Mouse (Mus musculus) MEL (cell line): ENCODE results near the gene Trim58. TPM values are rescaled to one million over a fixed set of nuclear protein-coding genes. Genes with fewer than 3 reads are reported as not detected.

Experiments
- DNase-seq: peaks from one replicate; pipeline ENCODE4 v3.0.0; 2011; ENCODE audit warnings: low read depth, low spot score
- H3K27ac ChIP-seq: 2 replicates; pipeline ENCODE4 v1.5.1; 2012; ENCODE audit warnings: low read depth, mild to moderate bottlenecking, control low read depth, low read length, moderate library complexity; ENCODE audit not compliant: control insufficient read depth
- H3K27me3 ChIP-seq, 2 experiments: fragments of 150-350 bp in 1 of 2; sonication (generic) in 1 of 2; 2 replicates each; pipeline ENCODE4 v1.6.1; 2012; ENCODE audit warnings: low read length in 2 of 2, mild to moderate bottlenecking in 2 of 2, improper control_type of control experiment in 1 of 2, moderate library complexity in 1 of 2; ENCODE audit not compliant: insufficient read depth in 2 of 2, control insufficient read depth in 1 of 2
- H3K36me3 ChIP-seq, 2 experiments: 2 replicates each; pipeline ENCODE4 v1.6.1; 2012 to 2014; ENCODE audit warnings: low read length in 2 of 2, improper control_type of control experiment in 1 of 2, inconsistent platforms in 1 of 2, mild to moderate bottlenecking in 1 of 2; ENCODE audit not compliant: insufficient read depth in 2 of 2, control insufficient read depth in 1 of 2
- H3K4me1 ChIP-seq, 2 experiments: fragments of 150-350 bp in 1 of 2; sonication (generic) in 1 of 2; 2 replicates each; pipeline ENCODE4 v1.6.1; 2012; ENCODE audit warnings: low read length in 2 of 2, improper control_type of control experiment in 1 of 2, mild to moderate bottlenecking in 1 of 2; ENCODE audit not compliant: insufficient read depth in 2 of 2, control insufficient read depth in 1 of 2
- H3K4me3 ChIP-seq, 2 experiments: fragments of 150-350 bp in 1 of 2; sonication (generic) in 1 of 2; 2 replicates each; pipeline ENCODE4 v1.5.1; 2012; ENCODE audit warnings: low read depth in 2 of 2, low read length in 2 of 2, mild to moderate bottlenecking in 2 of 2, moderate library complexity in 2 of 2, control low read depth in 1 of 2, improper control_type of control experiment in 1 of 2; ENCODE audit not compliant: control insufficient read depth in 1 of 2, insufficient read depth in 1 of 2
- H3K79me2 ChIP-seq: 2 replicates; pipeline ENCODE4 v1.6.1; 2012; ENCODE audit warnings: mild to moderate bottlenecking, low read length, moderate library complexity; ENCODE audit not compliant: control insufficient read depth, poor library complexity, insufficient read depth
- H3K9ac ChIP-seq: 2 replicates; pipeline ENCODE4 v1.6.1; 2012; ENCODE audit warnings: low read depth, mild to moderate bottlenecking, control low read depth, low read length, moderate library complexity; ENCODE audit not compliant: control insufficient read depth, poor library complexity, severe bottlenecking
- H3K9me3 ChIP-seq: fragments of 150-350 bp; sonication (generic); replicated peaks from 2 replicates; pipeline ENCODE4 v1.6.1; 2012; ENCODE audit warnings: mild to moderate bottlenecking, low read length, improper control_type of control experiment, moderate library complexity; ENCODE audit not compliant: insufficient read depth
- BHLHE40 ChIP-seq: IDR thresholded peaks from 2 replicates; pipeline ENCODE4 v1.6.1; 2012; ENCODE audit warnings: low read depth, mild to moderate bottlenecking, inconsistent platforms, low read length, improper control_type of control experiment, borderline replicate concordance
- CHD2 ChIP-seq: IDR thresholded peaks from 2 replicates; pipeline ENCODE4 v1.6.1; 2011; ENCODE audit warnings: low read length, improper control_type of control experiment
- CTCF ChIP-seq, 3 experiments: IDR thresholded peaks in 2 of 3; conservative IDR thresholded peaks in 1 of 3; 2 replicates each; pipeline ENCODE4 v1.5.1; 2011 to 2012; ENCODE audit warnings: low read length in 3 of 3, low read depth in 2 of 3, mild to moderate bottlenecking in 2 of 3, improper control_type of control experiment in 1 of 3, inconsistent platforms in 1 of 3, mixed read lengths in 1 of 3, moderate library complexity in 1 of 3; ENCODE audit not compliant: control insufficient read depth in 1 of 3, insufficient read depth in 1 of 3, poor library complexity in 1 of 3, severe bottlenecking in 1 of 3
- ETS1 ChIP-seq: IDR thresholded peaks from 2 replicates; pipeline ENCODE4 v1.6.1; 2012; ENCODE audit warnings: low read depth, mild to moderate bottlenecking, inconsistent platforms, low read length, improper control_type of control experiment, moderate library complexity
- GABPA ChIP-seq: IDR thresholded peaks from 2 replicates; pipeline ENCODE4 v1.6.1; 2012; ENCODE audit warnings: low read depth, mild to moderate bottlenecking, inconsistent platforms, low read length, improper control_type of control experiment, moderate library complexity
- GATA1 ChIP-seq: IDR thresholded peaks from 2 replicates; pipeline ENCODE4 v1.6.1; 2011; ENCODE audit warnings: low read depth, low read length, improper control_type of control experiment
- JUND ChIP-seq: IDR thresholded peaks from 2 replicates; pipeline ENCODE4 v1.6.1; 2011; ENCODE audit warnings: low read depth, mild to moderate bottlenecking, improper control_type of control experiment, low read length
- KAT2A ChIP-seq: conservative IDR thresholded peaks from 2 replicates; pipeline ENCODE4 v1.6.1; 2012; ENCODE audit warnings: low read depth, low read length, improper control_type of control experiment, inconsistent platforms
- MAFK ChIP-seq: IDR thresholded peaks from 2 replicates; pipeline ENCODE4 v1.6.1; 2011; ENCODE audit warnings: low read depth, mild to moderate bottlenecking, low read length, improper control_type of control experiment, borderline replicate concordance
- MAX ChIP-seq: IDR thresholded peaks from 2 replicates; pipeline ENCODE4 v1.6.1; 2011; ENCODE audit warnings: low read length, improper control_type of control experiment
- MAZ ChIP-seq: IDR thresholded peaks from 2 replicates; pipeline ENCODE4 v1.6.1; 2012; ENCODE audit warnings: low read depth, mild to moderate bottlenecking, inconsistent platforms, low read length, improper control_type of control experiment
- MEF2A ChIP-seq: IDR thresholded peaks from 2 replicates; pipeline ENCODE4 v1.6.1; 2014; ENCODE audit warnings: low read depth, mild to moderate bottlenecking, inconsistent platforms, low read length, improper control_type of control experiment; ENCODE audit not compliant: poor library complexity, insufficient replicate concordance, severe bottlenecking; ENCODE audit errors: extremely low read depth
- MYB ChIP-seq: IDR thresholded peaks from 2 replicates; pipeline ENCODE4 v1.6.1; 2011; ENCODE audit warnings: mild to moderate bottlenecking, low read depth, low read length, improper control_type of control experiment
- NELFE ChIP-seq: IDR thresholded peaks from 2 replicates; pipeline ENCODE4 v1.6.1; 2011; ENCODE audit warnings: low read depth, low read length, improper control_type of control experiment
- NRF1 ChIP-seq: IDR thresholded peaks from 2 replicates; pipeline ENCODE4 v1.6.1; 2014; ENCODE audit warnings: low read depth, mild to moderate bottlenecking, inconsistent platforms, low read length, improper control_type of control experiment, moderate library complexity; ENCODE audit not compliant: poor library complexity, insufficient read depth, severe bottlenecking
- POLR2A ChIP-seq, 2 experiments: IDR thresholded peaks; 2 replicates each; pipeline ENCODE4 v1.6.1; 2011 to 2012; ENCODE audit warnings: low read length in 2 of 2, mild to moderate bottlenecking in 2 of 2, control low read depth in 1 of 2, improper control_type of control experiment in 1 of 2, low read depth in 1 of 2, moderate library complexity in 1 of 2; ENCODE audit not compliant: control insufficient read depth in 1 of 2, insufficient read depth in 1 of 2, poor library complexity in 1 of 2
- POLR2AphosphoS2 ChIP-seq: IDR thresholded peaks from 2 replicates; pipeline ENCODE4 v1.6.1; 2011; ENCODE audit warnings: low read length, improper control_type of control experiment
- POLR2AphosphoS5 ChIP-seq: IDR thresholded peaks from 2 replicates; pipeline ENCODE4 v1.6.1; 2012; ENCODE audit warnings: low read depth, borderline replicate concordance, mild to moderate bottlenecking, inconsistent platforms, low read length, moderate library complexity, mixed read lengths
- RAD21 ChIP-seq: IDR thresholded peaks from 2 replicates; pipeline ENCODE4 v1.6.1; 2011; ENCODE audit warnings: mild to moderate bottlenecking, low read depth, low read length, improper control_type of control experiment
- SIN3A ChIP-seq: IDR thresholded peaks from 2 replicates; pipeline ENCODE4 v1.6.1; 2012; ENCODE audit warnings: low read length, improper control_type of control experiment, inconsistent platforms
- SMC3 ChIP-seq: IDR thresholded peaks from 2 replicates; pipeline ENCODE4 v1.6.1; 2011; ENCODE audit warnings: low read depth, low read length, improper control_type of control experiment
- TBP ChIP-seq: IDR thresholded peaks from 2 replicates; pipeline ENCODE4 v1.8.0; 2011; ENCODE audit warnings: low read depth, low read length, improper control_type of control experiment
- TCF12 ChIP-seq: IDR thresholded peaks from 2 replicates; pipeline ENCODE4 v1.6.1; 2014; ENCODE audit warnings: low read depth, mild to moderate bottlenecking, inconsistent platforms, low read length, improper control_type of control experiment, moderate library complexity
- USF2 ChIP-seq, 2 experiments: IDR thresholded peaks; 2 replicates each; pipeline ENCODE4 v1.6.1; 2011 to 2012; ENCODE audit warnings: improper control_type of control experiment in 2 of 2, low read length in 2 of 2, borderline replicate concordance in 1 of 2, inconsistent platforms in 1 of 2, low read depth in 1 of 2, mild to moderate bottlenecking in 1 of 2; ENCODE audit not compliant: insufficient read depth in 1 of 2
- ZKSCAN1 ChIP-seq: IDR thresholded peaks from 2 replicates; pipeline ENCODE4 v1.6.1; 2012; ENCODE audit warnings: low read depth, mild to moderate bottlenecking, inconsistent platforms, low read length, improper control_type of control experiment, moderate library complexity
- ZMIZ1 ChIP-seq: IDR thresholded peaks from 2 replicates; pipeline ENCODE4 v1.6.1; 2012; ENCODE audit warnings: low read depth, mild to moderate bottlenecking, inconsistent platforms, low read length, improper control_type of control experiment, moderate library complexity
- polyA plus RNA-seq, 2 experiments: library from polyadenylated mRNA; stranded (reverse) in 1 of 2; unstranded in 1 of 2; fragments of >175 nt in 1 of 2; fragments of >200 nt in 1 of 2; gene quantifications; 2 replicates each; pipeline versions ENCODE4 v1.2.1 to v1.2.4; 2012; ENCODE audit warnings: low replicate concordance in 2 of 2, low read depth in 1 of 2; ENCODE audit not compliant: insufficient read length in 2 of 2, insufficient read depth in 1 of 2, missing spikeins in 1 of 2
- total RNA-seq: library from RNA; depleted of rRNA; stranded (reverse); fragments of 300-350 nt; gene quantifications from 2 replicates; pipeline ENCODE4 v1.2.3, GENCODE M21; 2012

Gene Trim58
- total and polyA plus RNA-seq, 3 experiments, result 4.0 to 14.1 TPM; not detected in 1

GRCm38 (mm10) chr11:58602800-58603560 is 37.3 kb upstream of the Trim58 start (continued):
- TF ChIP-seq KAT2A (no peak), USF2 (IDR thresholded peaks at IDR 0.05; ENCODE audit: borderline replicate concordance in 1 of 2, insufficient read depth in 1 of 2, low read depth in 1 of 2, low read length in 2 of 2) (no peak), GATA1 (0 out of 2 replicates have a peak, but pooled peaks have one; percentile 29), NELFE (no peak), SIN3A (peak; percentile 43; the same call in 1 of the 2 replicates), ETS1 (peak; percentile 42; the same call in 1 of the 2 replicates), MAX (peak; percentile 19; the same call in 1 of the 2 replicates), RAD21 (no peak), CTCF (IDR thresholded peaks at IDR 0.05 in 2 of 3, conservative IDR thresholded peaks at IDR 0.05 in 1 of 3; ENCODE audit: control insufficient read depth in 1 of 3, insufficient read depth in 1 of 3, low read depth in 2 of 3, low read length in 3 of 3, poor library complexity in 1 of 3, severe bottlenecking in 1 of 3) (no peak), MEF2A (no peak), GABPA (no peak)

- no peaks in the 10 kb centered on the region for H3K9me3 ChIP-seq
- TF ChIP-seq POLR2A (IDR thresholded peaks at IDR 0.05; ENCODE audit: control insufficient read depth in 1 of 2, insufficient read depth in 1 of 2, low read depth in 1 of 2, low read length in 2 of 2, poor library complexity in 1 of 2) (no peak), SMC3 (no peak), RAD21 (no peak), SIN3A (no peak), NRF1 (no peak), TCF12 (no peak), TBP (no peak), MAZ (no peak), JUND (no peak), BHLHE40 (no peak), MAFK (no peak), MYB (no peak), POLR2AphosphoS2 (no peak), ZMIZ1 (no peak), CHD2 (no peak), POLR2AphosphoS5 (no peak), ZKSCAN1 (no peak)
- peaks cover 2 to 9% of the 10 kb centered on the region in 2 experiments; a peak in 1 of 4 replicates for H3K4me1 ChIP-seq
- no peak for DNase-seq
- no peak overlapping the region for H3K9ac ChIP-seq
- H3K79me2 ChIP-seq, result no peaks in the 10 kb centered on the region
- peaks cover 0 to 5% of the 10 kb centered on the region in 2 experiments; a peak in 2 of 4 replicates for H3K36me3 ChIP-seq
- peaks cover 0 to 3% of the 10 kb centered on the region in 2 experiments; a peak in 3 of 4 replicates for H3K27me3 ChIP-seq
- H3K27ac ChIP-seq, result no peak overlapping the region
- H3K4me3 ChIP-seq, result no peak overlapping the region
These were observed 35.6 kb upstream of the Trim58 start for GRCm38 (mm10) chr11:58604688-58605087.
